Mouse (Mus musculus): ENCODE measurements around the gene Med12l.

Med12l gene

GRCm38 (mm10) chr3:59005271-59005995, at the start of gene Med12l:
Gene Med12l, plus strand, starts transcription at chr3:59005825.
- DNase-seq (ENCODE audit: low read depth, low spot score), result no peak

- no peak for DNase-seq (ENCODE audit: low read depth, low spot score)
Measured at GRCm38 (mm10) chr3:58961166-58961565, 44.5 kb upstream of the Med12l start.

- DNase-seq (ENCODE audit: low read depth, low spot score), result no peak
Measured at GRCm38 (mm10) chr3:58977413-58977812, 28.2 kb upstream of the Med12l start.

GRCm38 (mm10) chr3:58977906-58978622, 27.6 kb upstream of the Med12l start:
- no peak for DNase-seq (ENCODE audit: low read depth, low spot score)

- DNase-seq (ENCODE audit: low read depth, low spot score), result no peak
Measured at GRCm38 (mm10) chr3:58980579-58980978, 25.0 kb upstream of the Med12l start.

- DNase-seq (ENCODE audit: low read depth, low spot score), result no peak
Measured at GRCm38 (mm10) chr3:58982896-58983837, 22.5 kb upstream of the Med12l start.

- no peak for DNase-seq (ENCODE audit: low read depth, low spot score)
Measured at GRCm38 (mm10) chr3:58983838-58984598, 21.6 kb upstream of the Med12l start.

- no peak for DNase-seq (ENCODE audit: low read depth, low spot score)
Measured at GRCm38 (mm10) chr3:58985816-58986215, 19.8 kb upstream of the Med12l start.

- DNase-seq (ENCODE audit: low read depth, low spot score), result no peak
Measured at GRCm38 (mm10) chr3:58989374-58989773, 16.3 kb upstream of the Med12l start.

GRCm38 (mm10) chr3:58990556-58990955, 15.1 kb upstream of the Med12l start:
- no peak for DNase-seq (ENCODE audit: low read depth, low spot score)

- DNase-seq (ENCODE audit: low read depth, low spot score), result no peak
Measured at GRCm38 (mm10) chr3:58992122-58992521, 13.5 kb upstream of the Med12l start.

- no peak for DNase-seq (ENCODE audit: low read depth, low spot score)
Measured at GRCm38 (mm10) chr3:58993619-58994018, 12.0 kb upstream of the Med12l start.

- no peak for DNase-seq (ENCODE audit: low read depth, low spot score)
Measured at GRCm38 (mm10) chr3:59003756-59004155, 1.9 kb upstream of the Med12l start.

GRCm38 (mm10) chr3:59005996-59006730, 538 bp downstream of the Med12l start:
- DNase-seq (ENCODE audit: low read depth, low spot score), result no peak

GRCm38 (mm10) chr3:59006731-59007441, 1.3 kb downstream of the Med12l start:
- DNase-seq (ENCODE audit: low read depth, low spot score), result no peak

- no peak for DNase-seq (ENCODE audit: low read depth, low spot score)
Measured at GRCm38 (mm10) chr3:59010276-59010675, 4.7 kb downstream of the Med12l start.

- DNase-seq (ENCODE audit: low read depth, low spot score), result no peak
Measured at GRCm38 (mm10) chr3:59015698-59016412, 10.2 kb downstream of the Med12l start.

GRCm38 (mm10) chr3:59016501-59016900, 10.9 kb downstream of the Med12l start:
- no peak for DNase-seq (ENCODE audit: low read depth, low spot score)

GRCm38 (mm10) chr3:59021236-59021635, 15.6 kb downstream of the Med12l start:
- no peak for DNase-seq (ENCODE audit: low read depth, low spot score)

Measured in retina, adult 2 months (tissue).